Comparison of ENCODE assay signal across 7 mouse cellular contexts in genomic region chr10:92162473-92163011, GRCm38 (mm10).
DNase-seq lines count a peak whose midpoint lies in the region; ATAC-seq lines count a peak whose summit lies in the region.

No protein-coding gene starts in this region.

- H3K4me3 ChIP-seq in forebrain, embryonic 16.5 days (replicated peaks; ENCODE audit: low read length) = peak overlapping the region; percentile 56
- H3K4me3 ChIP-seq in midbrain, embryonic 13.5 days (replicated peaks) = peak overlapping the region; percentile 74

- under 1% methylated on average over 29 of the region's 29 CpGs for WGBS in forebrain, embryonic 16.5 days
- WGBS in midbrain, embryonic 13.5 days = under 1% methylated on average over 29 of the region's 29 CpGs

- no peaks in the 10 kb centered on the region for H3K9me3 ChIP-seq in forebrain, embryonic 16.5 days (ENCODE audit: control insufficient read depth, low read length)
- no peaks in the 10 kb centered on the region for H3K9me3 ChIP-seq in midbrain, embryonic 13.5 days

- peak; percentile 4 for DNase-seq in ovary, postnatal 10 days (ENCODE audit: low spot score)
- DNase-seq in ovary, postnatal 14 days (ENCODE audit: low spot score) = no peak
- DNase-seq in cerebellum, postnatal 10 days = peak; percentile 60 to 66
- peak; percentile 13 to 15 for DNase-seq in layer of hippocampus, postnatal 36 days

- peak overlapping the region; percentile 69 for H3K9ac ChIP-seq in forebrain, embryonic 16.5 days (replicated peaks; ENCODE audit: low read depth, low read length)
- H3K9ac ChIP-seq in midbrain, embryonic 13.5 days (replicated peaks) = peak overlapping the region; percentile 97

- H3K27ac ChIP-seq in forebrain, embryonic 16.5 days (ENCODE audit: low read length) = peak overlapping the region; percentile 77
- peak overlapping the region; percentile 99 for H3K27ac ChIP-seq in midbrain, embryonic 13.5 days

- H3K4me2 ChIP-seq in forebrain, embryonic 16.5 days (ENCODE audit: low read length) = peak overlapping the region; percentile 92
- H3K4me2 ChIP-seq in midbrain, embryonic 13.5 days (replicated peaks) = peak overlapping the region; percentile 61

- H3K36me3 ChIP-seq in forebrain, embryonic 16.5 days (ENCODE audit: control insufficient read depth, insufficient read depth) = no peaks in the 10 kb centered on the region
- no peaks in the 10 kb centered on the region for H3K36me3 ChIP-seq in midbrain, embryonic 13.5 days

- peak; percentile 49 for ATAC-seq in forebrain, embryonic 16.5 days
- ATAC-seq in midbrain, embryonic 13.5 days = peak; percentile 28
- ATAC-seq in monocyte, adult 5-6 weeks (replicated peaks; ENCODE audit: insufficient number of reproducible peaks, low FRiP score, low TSS enrichment, poor library complexity, severe bottlenecking) = no peak

- 0 out of 2 replicates have a peak, but pooled peaks cover 8% of the 10 kb centered on the region for H3K27me3 ChIP-seq in forebrain, embryonic 16.5 days (replicated peaks; ENCODE audit: control insufficient read depth, insufficient read depth, low read length)
- H3K27me3 ChIP-seq in midbrain, embryonic 13.5 days = peaks cover 7% of the 10 kb centered on the region; the same call in 1 of the 2 replicates

- H3K4me1 ChIP-seq in forebrain, embryonic 16.5 days (replicated peaks; ENCODE audit: control insufficient read depth, insufficient read depth, low read length) = peaks cover 21% of the 10 kb centered on the region
- H3K4me1 ChIP-seq in midbrain, embryonic 13.5 days (replicated peaks) = peaks cover 40% of the 10 kb centered on the region
